Mouse (Mus musculus) limb, embryonic 15.5 days (tissue): ENCODE data around the gene Cep112. TPM values are rescaled to one million over a fixed set of nuclear protein-coding genes. Genes with fewer than 3 reads are reported as not detected.
A peak's percentile ranks its signal among the peaks of the same experiment; 100 is the strongest.

Experiments used
- ATAC-seq: fragments of 200-750 bp; cut with Nextera tagmentation; 2 replicates; pipeline ENCODE4 v1.8.0; 2017; ENCODE audit warnings: low read depth, moderate TSS enrichment; ENCODE audit not compliant: insufficient number of reproducible peaks, low FRiP score, low TSS enrichment
- H3K27ac ChIP-seq: fragments of 300-500 bp; sonication (generic); 2 replicates; pipeline ENCODE4 v1.5.1; 2015; ENCODE audit warnings: moderate library complexity, mild to moderate bottlenecking, inconsistent platforms
- H3K27me3 ChIP-seq: fragments of 300-500 bp; sonication (generic); 2 replicates; pipeline ENCODE4 v1.6.1; 2015; ENCODE audit warnings: inconsistent platforms
- H3K36me3 ChIP-seq: fragments of 300-500 bp; sonication (generic); 2 replicates; pipeline ENCODE4 v1.6.1; 2015; ENCODE audit warnings: inconsistent platforms
- H3K4me1 ChIP-seq: fragments of 300-500 bp; sonication (generic); 2 replicates; pipeline ENCODE4 v1.6.1; 2015; ENCODE audit warnings: inconsistent platforms
- H3K4me2 ChIP-seq: fragments of 300-500 bp; sonication (generic); 2 replicates; pipeline ENCODE4 v1.6.1; 2015; ENCODE audit warnings: mild to moderate bottlenecking, inconsistent platforms
- H3K4me3 ChIP-seq: fragments of 300-500 bp; sonication (generic); 2 replicates; pipeline ENCODE4 v1.5.1; 2015; ENCODE audit warnings: mild to moderate bottlenecking, inconsistent platforms
- H3K9ac ChIP-seq: fragments of 300-500 bp; sonication (generic); 2 replicates; pipeline ENCODE4 v1.6.1; 2015; ENCODE audit warnings: inconsistent platforms
- H3K9me3 ChIP-seq: fragments of 300-500 bp; sonication (generic); 2 replicates; pipeline ENCODE4 v1.6.1; 2016; ENCODE audit warnings: inconsistent platforms
- WGBS: fragments of 180-500 bp; shearing (Covaris S2); methylation state at CpG from one replicate; pipeline ENCODE4 v1.1.7; 2015; 5-methylcytosine and 5-hydroxymethylcytosine counted together
- polyA plus RNA-seq: library from polyadenylated mRNA; unstranded; fragments of >200 nt; fragmentation: Nextera tagmentation; extraction: Ambion mirVana; gene quantifications from 2 replicates; pipeline ENCODE4 v1.2.1, GENCODE M21; 2015

The Cep112 gene
- polyA plus RNA-seq, 1 experiment from 2014 or later: 15.0 TPM

DNA sequence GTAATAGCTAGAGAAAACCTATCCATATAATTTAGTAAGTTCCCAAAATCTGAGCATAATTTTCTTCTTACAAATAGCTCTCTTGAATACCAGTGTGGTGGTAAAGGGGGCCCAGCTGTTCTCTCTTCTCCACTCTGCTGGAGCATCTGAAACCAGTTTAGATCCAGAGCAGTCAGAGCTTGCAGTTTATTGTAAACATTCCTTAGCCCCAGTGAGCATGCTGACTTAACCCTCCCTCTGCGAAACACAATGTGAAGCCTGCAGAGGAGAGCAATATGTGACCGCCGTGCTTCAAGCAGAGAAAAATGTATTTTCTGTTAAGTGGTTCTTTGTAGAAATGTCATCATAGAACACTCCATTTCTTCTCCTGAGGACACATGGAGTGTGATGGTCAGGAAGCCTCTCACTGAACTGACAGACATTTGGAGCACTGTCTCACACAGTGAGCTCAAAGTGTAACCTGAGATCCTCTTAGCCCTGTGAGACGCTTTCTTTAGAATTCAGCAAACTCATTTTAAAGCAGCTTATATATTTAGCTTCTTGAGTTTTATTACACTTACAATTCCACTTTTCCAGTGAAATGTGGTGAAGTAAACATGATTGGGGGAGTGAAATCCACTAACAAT lies 128.1 kb downstream of the Cep112 start:
- 11% methylated on average over 4 of the region's 4 CpGs for WGBS
- Histone ChIP-seq H3K4me3 (no peak overlapping the region), H3K27me3 (no peaks in the 10 kb centered on the region), H3K4me1 (0 out of 2 replicates have a peak, but pooled peaks cover 3% of the 10 kb centered on the region), H3K27ac (0 out of 2 replicates have a peak overlapping the region, but pooled peaks have one; percentile 1), H3K9ac (no peak overlapping the region), H3K4me2 (no peak overlapping the region), H3K36me3 (no peaks in the 10 kb centered on the region), H3K9me3 (no peaks in the 10 kb centered on the region)
- no peak for ATAC-seq

DNA sequence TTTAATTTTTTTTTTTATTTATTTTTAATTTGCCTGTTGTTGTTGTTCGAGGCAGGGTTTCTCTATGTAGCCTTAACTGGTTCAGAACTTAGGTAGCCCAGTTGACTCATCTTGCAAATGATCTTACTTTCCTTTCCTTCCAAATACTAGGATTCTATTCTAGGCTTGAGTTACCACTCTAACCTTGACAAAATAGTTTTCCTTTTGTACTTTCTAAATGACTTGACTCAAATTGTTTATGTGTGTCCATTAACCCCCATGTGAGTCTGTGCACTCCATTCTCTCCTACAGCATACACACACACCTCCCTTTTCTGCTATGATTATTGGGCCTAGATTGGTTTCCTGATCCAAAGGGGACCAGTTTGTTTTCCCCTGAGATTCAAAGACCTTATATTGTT lies 128.9 kb downstream of the Cep112 start:
- no peaks in the 10 kb centered on the region for H3K36me3 ChIP-seq
- no peak overlapping the region for H3K4me3 ChIP-seq
- ATAC-seq: no peak
- H3K4me1 ChIP-seq: 0 out of 2 replicates have a peak, but pooled peaks cover 3% of the 10 kb centered on the region
- no peak overlapping the region for H3K9ac ChIP-seq
- H3K9me3 ChIP-seq: no peaks in the 10 kb centered on the region
- no peaks in the 10 kb centered on the region for H3K27me3 ChIP-seq
- 71% methylated on average over 1 of the region's 1 CpGs for WGBS
- no peak overlapping the region for H3K4me2 ChIP-seq
- H3K27ac ChIP-seq: no peak overlapping the region

DNA sequence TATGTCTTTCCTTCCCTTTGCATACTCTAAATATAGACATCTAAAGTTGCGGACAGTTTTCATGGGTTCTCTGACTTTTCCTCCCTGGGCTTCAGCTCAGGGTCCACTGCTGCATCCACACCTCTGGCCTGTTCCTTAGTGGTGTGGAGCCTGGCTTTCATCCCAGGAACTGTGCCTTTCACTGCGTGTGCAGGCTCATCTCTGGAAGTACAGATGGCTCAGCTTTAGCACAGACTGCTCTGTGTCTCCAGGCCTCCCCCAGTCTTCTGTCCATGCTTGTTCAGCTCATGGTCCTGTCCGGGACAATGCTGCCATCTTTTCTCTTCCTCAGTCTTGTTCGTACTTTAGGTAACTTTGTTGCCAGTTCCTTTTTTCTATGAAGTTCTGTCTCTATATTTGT lies 133.6 kb downstream of the Cep112 start:
- 63% methylated on average over 4 of the region's 4 CpGs for WGBS
- Histone ChIP-seq H3K9ac (no peak overlapping the region), H3K9me3 (no peaks in the 10 kb centered on the region), H3K27me3 (no peaks in the 10 kb centered on the region), H3K36me3 (no peaks in the 10 kb centered on the region), H3K27ac (no peak overlapping the region), H3K4me3 (no peak overlapping the region), H3K4me2 (no peak overlapping the region), H3K4me1 (no peaks in the 10 kb centered on the region)
- no peak for ATAC-seq

DNA sequence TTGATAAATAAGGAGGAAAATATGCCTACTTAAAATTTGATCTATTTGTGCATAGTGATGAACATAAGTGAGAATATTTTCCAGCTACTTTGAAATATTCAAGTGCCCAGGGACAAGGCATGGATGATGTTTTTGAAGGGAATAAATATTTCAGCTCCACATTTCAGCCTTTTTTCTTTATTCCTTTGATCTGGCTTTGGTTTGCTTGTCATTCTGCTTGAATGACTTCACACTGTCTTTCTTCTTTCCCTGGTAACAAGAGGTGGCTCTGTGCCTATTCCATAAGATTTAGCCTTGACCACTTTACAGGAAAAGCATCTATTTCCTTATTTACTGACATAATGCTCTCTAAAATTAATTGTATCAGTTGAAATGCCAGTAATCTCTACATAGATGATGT lies 134.5 kb downstream of the Cep112 start:
- Histone ChIP-seq H3K9me3 (no peaks in the 10 kb centered on the region), H3K4me3 (no peak overlapping the region), H3K4me2 (no peak overlapping the region), H3K4me1 (no peaks in the 10 kb centered on the region), H3K27ac (no peak overlapping the region), H3K36me3 (no peaks in the 10 kb centered on the region), H3K9ac (no peak overlapping the region), H3K27me3 (no peaks in the 10 kb centered on the region)
- no peak for ATAC-seq

DNA sequence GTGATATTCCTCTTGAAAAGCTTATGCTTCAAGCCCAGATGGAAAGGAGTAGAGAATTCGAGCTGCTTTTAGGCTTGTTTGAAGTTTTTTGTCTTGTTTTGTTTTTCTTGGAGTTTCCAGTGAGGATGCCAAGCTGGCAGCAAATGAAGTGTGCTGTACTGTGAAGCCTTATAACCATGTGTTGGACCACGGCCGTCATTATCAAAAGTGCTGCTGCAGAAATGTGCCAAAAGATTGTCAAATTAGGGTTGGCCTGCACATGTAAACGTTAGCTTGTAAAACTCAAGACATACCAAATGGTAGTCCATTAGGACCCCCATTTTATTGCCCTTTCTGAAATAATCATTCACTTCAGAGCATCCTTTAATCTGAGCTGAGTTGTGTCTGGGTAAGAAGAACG lies 137.1 kb downstream of the Cep112 start:
- Histone ChIP-seq H3K27ac (no peak overlapping the region), H3K4me3 (no peak overlapping the region), H3K27me3 (no peaks in the 10 kb centered on the region), H3K4me1 (no peaks in the 10 kb centered on the region), H3K9ac (no peak overlapping the region), H3K9me3 (no peaks in the 10 kb centered on the region), H3K4me2 (no peak overlapping the region), H3K36me3 (no peaks in the 10 kb centered on the region)
- no peak for ATAC-seq
- WGBS: 33% methylated on average over 5 of the region's 5 CpGs

DNA sequence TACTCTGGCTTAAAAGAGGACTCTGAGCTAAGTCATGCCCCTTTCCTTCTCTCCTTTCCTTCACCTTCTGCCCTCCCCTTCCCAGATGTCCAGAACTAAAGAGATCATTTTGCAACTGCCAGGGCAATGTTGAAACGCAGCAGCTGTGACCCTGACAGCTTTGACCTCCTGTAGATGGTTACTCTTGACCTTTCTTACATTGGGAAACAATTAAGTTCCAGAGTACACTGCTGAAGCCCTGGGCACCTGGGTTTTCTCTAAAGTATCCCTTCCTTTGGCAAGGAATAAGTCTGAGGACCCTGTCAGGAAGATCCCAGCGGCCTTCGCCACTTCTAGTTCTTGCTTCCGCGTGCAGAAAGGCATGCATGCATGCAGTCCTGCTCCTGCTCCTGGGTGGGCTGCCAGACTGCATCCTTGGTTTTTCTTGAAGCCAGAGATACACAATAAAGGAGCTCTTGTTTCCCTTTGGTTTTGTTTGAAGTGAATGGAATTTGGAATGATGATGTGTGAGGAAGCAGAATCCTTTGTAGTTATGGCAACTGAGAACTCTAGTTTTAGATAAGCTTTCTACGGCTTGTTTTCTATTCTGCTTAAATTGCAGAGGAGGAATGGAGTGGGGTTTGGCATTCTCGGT lies 161.7 kb downstream of the Cep112 start:
- H3K27ac ChIP-seq: no peak overlapping the region
- no peak for ATAC-seq
- 45% methylated on average over 7 of the region's 7 CpGs for WGBS

DNA sequence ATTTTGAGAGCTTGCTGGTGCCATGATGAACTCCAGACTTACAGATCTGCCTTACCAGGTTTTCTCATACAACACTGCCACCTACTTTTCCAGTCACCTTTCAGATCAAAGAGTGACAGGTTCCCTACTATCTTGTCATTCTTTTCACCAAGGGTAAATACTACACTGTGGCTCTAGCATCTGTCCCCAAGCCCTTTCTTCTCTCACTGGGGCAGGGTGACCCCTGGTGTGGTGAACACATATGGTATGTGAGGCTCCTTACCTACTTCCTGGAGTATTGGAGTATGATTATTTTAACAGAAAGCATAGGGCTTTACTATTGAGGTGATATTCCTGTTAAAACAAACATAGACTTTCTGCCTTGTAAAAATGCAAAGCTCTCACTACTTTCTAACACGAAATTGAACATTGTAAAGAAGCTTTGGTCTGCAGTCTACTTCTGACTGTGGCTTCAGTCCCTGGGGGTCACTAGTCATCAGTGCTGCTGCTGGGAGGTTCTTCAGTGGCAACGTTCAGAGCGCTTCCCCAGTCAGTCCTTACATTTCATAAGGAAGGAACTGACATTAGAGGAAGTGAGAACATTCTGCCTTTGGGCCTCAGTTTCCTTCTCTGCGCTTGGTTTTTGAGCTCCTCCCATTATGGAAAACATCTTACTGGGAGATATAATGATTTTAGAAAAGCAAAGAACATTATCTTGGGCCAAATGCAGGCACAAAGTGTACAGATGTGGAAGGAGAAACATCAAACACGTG lies 168.4 kb downstream of the Cep112 start:
- H3K27ac ChIP-seq: no peak overlapping the region
- ATAC-seq: no peak

More for the DNA sequence above, 161.7 kb downstream of the Cep112 start:
- Histone ChIP-seq H3K4me1 (0 out of 2 replicates have a peak, but pooled peaks cover 2% of the 10 kb centered on the region), H3K4me2 (no peak overlapping the region), H3K27me3 (no peaks in the 10 kb centered on the region), H3K4me3 (no peak overlapping the region), H3K9me3 (no peaks in the 10 kb centered on the region), H3K36me3 (no peaks in the 10 kb centered on the region), H3K9ac (no peak overlapping the region)

DNA sequence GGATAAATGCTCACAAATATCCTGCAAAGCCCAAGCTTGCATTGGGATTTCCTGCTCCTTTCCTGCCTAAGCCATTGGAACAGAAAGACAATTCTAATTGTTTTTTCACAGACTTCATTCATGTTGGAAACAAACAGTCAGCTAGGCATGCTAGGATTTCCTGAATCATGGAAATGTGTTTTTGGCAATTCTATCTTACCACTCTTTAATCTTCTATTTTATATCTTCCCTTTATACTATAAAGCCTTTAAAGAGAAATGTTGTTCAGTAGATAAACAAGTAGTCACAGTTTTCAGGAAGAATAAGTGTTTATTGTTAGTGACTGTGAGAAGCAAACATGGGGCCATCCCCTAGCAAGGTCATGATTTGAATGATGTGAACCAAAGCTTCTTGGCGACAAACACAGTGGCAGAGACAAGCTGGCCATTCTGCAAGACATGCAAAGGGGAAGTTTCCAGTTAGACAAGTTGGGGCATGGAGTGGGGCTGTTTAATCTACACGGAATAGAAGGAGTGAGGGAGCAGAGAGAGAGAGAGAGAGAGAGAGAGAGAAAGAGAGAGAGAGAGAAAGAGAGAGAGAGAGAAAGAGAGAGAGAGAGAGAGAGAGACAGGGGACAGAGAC lies 169.1 kb downstream of the Cep112 start:
- H3K9ac ChIP-seq: no peak overlapping the region

More for the DNA sequence above, 168.4 kb downstream of the Cep112 start:
- Histone ChIP-seq H3K36me3 (no peaks in the 10 kb centered on the region), H3K27me3 (no peaks in the 10 kb centered on the region), H3K9me3 (no peaks in the 10 kb centered on the region), H3K4me1 (no peaks in the 10 kb centered on the region), H3K9ac (no peak overlapping the region), H3K4me2 (no peak overlapping the region), H3K4me3 (no peak overlapping the region)
- 59% methylated on average over 5 of the region's 5 CpGs for WGBS

DNA sequence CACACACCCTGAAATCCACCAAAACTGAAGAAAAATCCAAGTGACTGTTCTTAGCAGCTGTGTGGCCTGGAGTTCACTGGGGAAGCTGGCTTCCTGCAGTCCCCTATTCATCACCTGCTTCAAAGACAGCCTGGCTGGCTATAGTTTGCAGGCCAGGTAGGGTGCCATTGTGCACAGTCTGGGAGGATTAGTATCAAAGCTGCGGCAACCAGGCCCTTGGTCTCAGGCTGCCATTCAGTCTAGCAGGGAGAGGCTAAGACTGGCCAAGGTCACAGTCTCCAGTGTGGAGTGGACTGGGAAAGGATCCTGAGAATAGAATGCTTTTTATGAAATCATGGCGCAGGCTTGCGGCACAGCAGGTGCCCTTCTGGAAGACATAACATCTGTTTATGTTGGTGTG lies 180.3 kb downstream of the Cep112 start:
- WGBS: 43% methylated on average over 3 of the region's 3 CpGs
- no peak overlapping the region for H3K4me3 ChIP-seq
- H3K36me3 ChIP-seq: no peaks in the 10 kb centered on the region
- no peak overlapping the region for H3K27ac ChIP-seq
- H3K27me3 ChIP-seq: no peaks in the 10 kb centered on the region
- H3K9me3 ChIP-seq: no peaks in the 10 kb centered on the region
- no peak for ATAC-seq
- H3K4me1 ChIP-seq: no peaks in the 10 kb centered on the region
- no peak overlapping the region for H3K9ac ChIP-seq
- H3K4me2 ChIP-seq: no peak overlapping the region

More for the DNA sequence above, 169.1 kb downstream of the Cep112 start:
- Histone ChIP-seq H3K4me2 (no peak overlapping the region), H3K27me3 (no peaks in the 10 kb centered on the region), H3K4me1 (no peaks in the 10 kb centered on the region), H3K27ac (no peak overlapping the region), H3K36me3 (no peaks in the 10 kb centered on the region), H3K4me3 (no peak overlapping the region), H3K9me3 (no peaks in the 10 kb centered on the region)
- WGBS: 48% methylated on average over 2 of the region's 2 CpGs
- no peak for ATAC-seq

DNA sequence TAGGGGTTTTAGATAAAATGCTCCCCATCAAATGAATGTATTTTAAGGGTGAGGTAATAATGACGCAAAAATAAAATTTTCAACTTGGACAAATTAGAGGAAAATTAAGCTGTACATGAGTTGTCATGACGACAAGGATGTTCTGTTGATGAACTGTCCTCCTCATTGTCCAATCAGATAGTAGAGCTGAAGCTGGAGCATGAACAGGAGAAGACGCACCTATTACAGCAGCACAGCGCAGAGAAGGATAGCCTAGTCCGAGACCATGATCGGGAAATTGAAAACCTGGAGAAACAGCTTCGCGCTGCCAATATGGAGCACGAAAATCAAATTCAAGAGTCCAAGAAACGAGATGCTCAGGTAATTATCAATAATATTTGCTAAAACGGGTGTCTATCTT lies 181.0 kb downstream of the Cep112 start:
- Histone ChIP-seq H3K4me2 (no peak overlapping the region), H3K27me3 (no peaks in the 10 kb centered on the region), H3K9ac (no peak overlapping the region), H3K4me3 (no peak overlapping the region), H3K27ac (no peak overlapping the region), H3K9me3 (no peaks in the 10 kb centered on the region), H3K4me1 (no peaks in the 10 kb centered on the region), H3K36me3 (no peaks in the 10 kb centered on the region)
- 90% methylated on average over 11 of the region's 11 CpGs for WGBS
- no peak for ATAC-seq

DNA sequence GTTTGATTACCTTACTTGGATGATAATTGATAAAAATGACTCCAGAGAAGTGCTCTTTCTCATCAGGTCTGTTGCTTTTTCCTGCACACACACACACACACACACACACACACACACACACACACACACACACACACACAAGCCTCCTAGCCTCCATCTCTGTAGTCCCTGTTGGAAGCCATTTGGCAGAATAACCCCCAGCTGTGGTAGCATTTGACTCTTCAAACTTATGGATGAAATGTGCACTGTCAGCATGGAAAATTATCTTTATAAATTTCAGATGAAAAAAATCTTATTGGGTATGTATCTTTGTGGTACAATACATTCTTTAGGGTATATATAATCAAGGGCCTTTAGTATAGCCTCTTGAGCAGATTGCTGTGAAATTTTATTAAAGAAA lies 181.8 kb downstream of the Cep112 start:
- Histone ChIP-seq H3K36me3 (no peaks in the 10 kb centered on the region), H3K4me2 (no peak overlapping the region), H3K9ac (no peak overlapping the region), H3K4me1 (no peaks in the 10 kb centered on the region), H3K27me3 (no peaks in the 10 kb centered on the region), H3K27ac (no peak overlapping the region), H3K9me3 (no peaks in the 10 kb centered on the region), H3K4me3 (no peak overlapping the region)
- ATAC-seq: no peak
